Mouse (Mus musculus): ENCODE results near the gene Arr3.

DNA sequence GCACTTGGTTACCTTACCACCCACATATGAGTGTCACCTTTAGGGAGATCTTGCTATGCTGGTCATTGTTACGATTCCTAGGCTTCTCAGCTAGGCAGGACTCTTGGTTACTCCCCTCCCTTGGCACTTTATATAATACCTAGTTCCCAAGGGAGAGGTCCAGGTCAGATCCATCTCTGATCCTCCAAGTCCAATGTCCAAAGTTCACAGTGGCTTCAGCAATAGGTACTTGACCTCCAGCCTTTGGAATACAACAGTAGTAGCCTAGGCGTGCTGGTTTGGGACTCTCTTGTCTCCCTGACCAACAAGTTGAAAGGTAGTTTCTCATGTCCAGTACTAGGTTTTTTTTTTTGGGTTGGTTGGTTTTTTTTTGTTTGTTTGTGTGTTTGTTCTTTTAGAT lies 23.8 kb downstream of the Arr3 start:
- TF ChIP-seq CTCF (IDR thresholded peaks at IDR 0.05; ENCODE audit: insufficient read depth, low read depth, low read length): no peak
- TF ChIP-seq POLR2A (IDR thresholded peaks at IDR 0.05; ENCODE audit: insufficient read depth, low read depth, low read length): no peak

All from olfactory bulb, adult 2 months (tissue).